Comparison of ENCODE assay signal across 22 mouse cellular contexts in the genomic region with DNA sequence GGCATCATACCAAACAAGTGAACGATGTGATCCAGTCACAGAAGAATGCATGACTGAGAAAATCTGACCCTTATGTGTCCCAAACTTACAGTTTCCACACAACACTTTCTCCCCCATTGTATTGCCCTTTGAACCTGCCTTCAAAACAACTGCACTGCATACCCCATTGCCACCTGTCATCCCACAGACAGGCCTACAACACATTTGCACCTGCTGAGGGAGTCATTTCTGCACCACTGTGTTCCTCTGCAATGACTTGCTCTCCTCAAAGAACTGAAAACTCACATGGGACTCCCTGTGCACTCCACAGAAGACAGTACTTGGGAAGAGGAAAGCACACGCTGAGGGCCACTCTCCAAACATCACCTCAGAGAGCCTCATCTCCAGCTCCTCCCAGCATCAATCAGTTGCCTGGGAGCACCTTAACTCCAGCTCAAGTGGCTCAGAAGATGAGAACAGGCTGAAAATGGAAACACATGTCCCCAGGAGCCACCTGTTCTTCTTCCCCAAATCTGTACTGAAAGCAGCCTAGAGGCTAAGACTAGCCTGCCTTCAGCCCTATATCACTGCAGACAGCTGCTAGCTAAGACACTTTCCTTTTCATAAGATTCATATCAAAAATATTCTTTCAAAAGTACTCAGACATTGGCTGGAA. TPM values are rescaled to one million over a fixed set of nuclear protein-coding genes. Genes with fewer than 3 reads are reported as not detected.
DNase-seq lines count a peak whose midpoint lies in the region; ATAC-seq and TF ChIP-seq lines count a peak whose summit lies in the region.
"Had no signal": no experiment of that assay in that cellular context is flagged by ENCODE, and none has a peak within 500 bp of the region (broad histone marks: within the 10 kb centered on the region; RNA-seq: fewer than 3 reads in every experiment).

No protein-coding gene starts in this region.

- peaks cover 78% of the 10 kb centered on the region for H3K79me2 ChIP-seq in myocyte (ENCODE audit: control insufficient read depth, insufficient read depth)

- no peak overlapping the region for H3K27ac ChIP-seq in kidney, adult 2 months (ENCODE audit: insufficient read depth, low read depth, low read length)
- no peak overlapping the region for H3K27ac ChIP-seq in kidney, embryonic 15.5 days
- H3K27ac ChIP-seq: embryonic facial prominence, embryonic 12.5 days; heart, embryonic 10.5 days; hindbrain, embryonic 15.5 days; limb, embryonic 13.5 days; liver, embryonic 14.5 days; macrophage; midbrain, embryonic 15.5 days; stomach, embryonic 15.5 days had no signal

- H3K9me3 ChIP-seq in kidney, embryonic 15.5 days (replicated peaks) = no peaks in the 10 kb centered on the region
- H3K9me3 ChIP-seq: embryonic facial prominence, embryonic 12.5 days; heart, embryonic 10.5 days; hindbrain, embryonic 15.5 days; limb, embryonic 13.5 days; midbrain, embryonic 15.5 days; stomach, embryonic 15.5 days had no signal

- no peak for ATAC-seq in kidney, embryonic 15.5 days (replicated peaks; ENCODE audit: low FRiP score)
- ATAC-seq: midbrain, embryonic 15.5 days had no signal

- TF ChIP-seq POLR2A in kidney, adult 2 months (IDR thresholded peaks at IDR 0.05; ENCODE audit: low read depth, low read length) = no peak
- TF ChIP-seq POLR2A in myocyte (IDR thresholded peaks at IDR 0.05; ENCODE audit: insufficient read length, low read depth) = no peak
- no peak for TF ChIP-seq POLR2A in lung, adult 2 months (IDR thresholded peaks at IDR 0.05; ENCODE audit: borderline replicate concordance, extremely low read depth, low read depth, low read length)

- peaks cover 19% of the 10 kb centered on the region for H3K4me1 ChIP-seq in kidney, adult 2 months (ENCODE audit: control insufficient read depth, insufficient read depth, low read length)
- peaks cover 28% of the 10 kb centered on the region for H3K4me1 ChIP-seq in kidney, embryonic 15.5 days
- peaks cover 18% of the 10 kb centered on the region for H3K4me1 ChIP-seq in lung, adult 2 months (ENCODE audit: control insufficient read depth, insufficient read depth, low read length)

- WGBS in kidney, adult 2 months = 35% methylated on average over 2 of the region's 2 CpGs
- WGBS in kidney, embryonic 15.5 days = 81% methylated on average over 2 of the region's 2 CpGs
- WGBS in lung, adult 2 months = 42% methylated on average over 2 of the region's 2 CpGs

- peak; percentile 16 for DNase-seq in kidney, adult 2 months
- DNase-seq in Muller cell, postnatal 12 days (ENCODE audit: inconsistent ontology term) = peak; percentile 17
- DNase-seq in thymus, postnatal 25 days = peak; percentile 61
- DNase-seq in lung, adult 2 months = no peak
- DNase-seq in embryo, embryonic 9.5 days (ENCODE audit: extremely low spot score) = no peak
- DNase-seq: adrenal gland, postnatal 36 days; cerebellum, adult 11 months; cerebellum, postnatal 14 days; kidney, adult 8-10 months; kidney, postnatal 14 days; right cerebral cortex, adult 18-20 months; right cerebral cortex, postnatal 4 days had no signal

- no peak overlapping the region for H3ac ChIP-seq in myocyte (ENCODE audit: control insufficient read depth, insufficient read length)

- H3K27me3 ChIP-seq in kidney, adult 2 months (replicated peaks; ENCODE audit: control insufficient read depth, insufficient read depth, low read length) = no peaks in the 10 kb centered on the region
- H3K27me3 ChIP-seq in kidney, embryonic 15.5 days = no peaks in the 10 kb centered on the region
- H3K27me3 ChIP-seq in myocyte (ENCODE audit: control insufficient read depth, insufficient read depth, insufficient read length) = no peaks in the 10 kb centered on the region
- H3K27me3 ChIP-seq: embryonic facial prominence, embryonic 12.5 days; hindbrain, embryonic 15.5 days; limb, embryonic 13.5 days; midbrain, embryonic 15.5 days; stomach, embryonic 15.5 days had no signal

- no peak overlapping the region for H3K4me2 ChIP-seq in kidney, embryonic 15.5 days
- peak overlapping the region; percentile 27 for H3K4me2 ChIP-seq in myocyte (ENCODE audit: low read depth)
- H3K4me2 ChIP-seq: embryonic facial prominence, embryonic 12.5 days; hindbrain, embryonic 15.5 days; limb, embryonic 13.5 days; midbrain, embryonic 15.5 days; stomach, embryonic 15.5 days had no signal

- H3K36me3 ChIP-seq in kidney, adult 2 months (ENCODE audit: control insufficient read depth, insufficient read depth, low read length) = no peaks in the 10 kb centered on the region
- H3K36me3 ChIP-seq in kidney, embryonic 15.5 days = no peaks in the 10 kb centered on the region
- H3K36me3 ChIP-seq in myocyte (ENCODE audit: control insufficient read depth, insufficient read depth) = no peaks in the 10 kb centered on the region
- H3K36me3 ChIP-seq: embryonic facial prominence, embryonic 12.5 days; heart, embryonic 10.5 days; hindbrain, embryonic 15.5 days; midbrain, embryonic 15.5 days; stomach, embryonic 15.5 days had no signal

- no peak for TF ChIP-seq CTCF in kidney, adult 2 months (conservative IDR thresholded peaks at IDR 0.05; ENCODE audit: insufficient read depth, insufficient read length, low read depth, low read length)
- TF ChIP-seq CTCF in lung, adult 2 months (IDR thresholded peaks at IDR 0.05; ENCODE audit: insufficient read depth, low read length) = no peak

- no peak overlapping the region for H3K9ac ChIP-seq in kidney, embryonic 15.5 days
- H3K9ac ChIP-seq: embryonic facial prominence, embryonic 12.5 days; hindbrain, embryonic 15.5 days; limb, embryonic 13.5 days; liver, embryonic 14.5 days; midbrain, embryonic 15.5 days; stomach, embryonic 15.5 days had no signal

- H3K4me3 ChIP-seq in kidney, adult 2 months (ENCODE audit: insufficient read depth, low read depth, low read length) = no peak overlapping the region
- no peak overlapping the region for H3K4me3 ChIP-seq in kidney, embryonic 15.5 days (replicated peaks)
- H3K4me3 ChIP-seq in myocyte = no peak overlapping the region
- H3K4me3 ChIP-seq in lung, adult 2 months (replicated peaks; ENCODE audit: extremely low read depth, low read depth, low read length) = no peak overlapping the region
- H3K4me3 ChIP-seq: embryonic facial prominence, embryonic 12.5 days; heart, embryonic 10.5 days; hindbrain, embryonic 15.5 days; limb, embryonic 13.5 days; midbrain, embryonic 15.5 days; stomach, embryonic 15.5 days had no signal

TF ChIP-seq in myocyte, 11 proteins besides CTCF, POLR2A, EP300 and RAD21:
- TF ChIP-seq REST (IDR thresholded peaks at IDR 0.05; ENCODE audit: insufficient read depth, insufficient read length) (no peak), E2F4 (IDR thresholded peaks at IDR 0.05; ENCODE audit: insufficient read depth) (no peak), USF1 (IDR thresholded peaks at IDR 0.05; ENCODE audit: low read depth) (no peak), SRF (IDR thresholded peaks at IDR 0.05; ENCODE audit: control insufficient read depth, insufficient read length, low read depth) (no peak), TCF3 (IDR thresholded peaks at IDR 0.05; ENCODE audit: insufficient read length, low read depth) (peak; percentile 43), MAX (IDR thresholded peaks at IDR 0.05; ENCODE audit: low read depth) (no peak), MYOG (IDR thresholded peaks at IDR 0.05; ENCODE audit: control insufficient read depth in 1 of 3, insufficient read depth in 1 of 3, insufficient read length in 2 of 3, low read depth in 2 of 3) (peak in 2 of 3 experiments; percentile 45 to 81), POLR2AphosphoS2 (IDR thresholded peaks at IDR 0.05; ENCODE audit: insufficient read length, low read depth) (no peak), TCF12 (IDR thresholded peaks at IDR 0.05; ENCODE audit: insufficient read depth, poor library complexity, severe bottlenecking) (peak; percentile 50), MYOD1 (IDR thresholded peaks at IDR 0.05; ENCODE audit: control insufficient read depth in 1 of 3, insufficient read length in 2 of 3, low read depth in 2 of 3) (peak in 2 of 3 experiments; percentile 83), CEBPB (IDR thresholded peaks at IDR 0.05; ENCODE audit: insufficient read depth, poor library complexity, severe bottlenecking) (no peak)

RNA-seq across cellular contexts. Expression of gene Pdpk1, which starts 13.4 kb away (rescaled TPM):
- 17.1 and 19.4 TPM in 2 replicates for polyA plus RNA-seq in kidney, adult 2 months (2012; rRNA removed)
- polyA plus RNA-seq in kidney, embryonic 15.5 days (2015; fragmentation: Nextera tagmentation; extraction: Ambion mirVana) = 35.0 and 36.4 TPM in 2 replicates
- polyA plus RNA-seq in myocyte (2012; fragmentation: generic; extraction: Trizol) = 10.1 TPM
- polyA plus RNA-seq in lung, adult 2 months (2012; rRNA removed) = 16.4 and 19.8 TPM in 2 replicates

RNA-seq across cellular contexts. Expression of gene Amdhd2, which starts 26.2 kb away (rescaled TPM):
- 124 and 136 TPM in 2 replicates for polyA plus RNA-seq in kidney, adult 2 months (2012; rRNA removed)
- 36.7 and 40.9 TPM in 2 replicates for polyA plus RNA-seq in kidney, embryonic 15.5 days (2015; fragmentation: Nextera tagmentation; extraction: Ambion mirVana)
- 29.8 TPM for polyA plus RNA-seq in myocyte (2012; fragmentation: generic; extraction: Trizol)
- polyA plus RNA-seq in lung, adult 2 months (2012; rRNA removed) = 58.3 and 58.8 TPM in 2 replicates

RNA-seq across cellular contexts. Expression of gene Atp6v0c, which starts 32.1 kb away (rescaled TPM):
- polyA plus RNA-seq in kidney, adult 2 months (2012; rRNA removed) = 2,489 and 2,561 TPM in 2 replicates
- 546 and 562 TPM in 2 replicates for polyA plus RNA-seq in kidney, embryonic 15.5 days (2015; fragmentation: Nextera tagmentation; extraction: Ambion mirVana)
- polyA plus RNA-seq in myocyte (2012; fragmentation: generic; extraction: Trizol) = 432 TPM
- polyA plus RNA-seq in lung, adult 2 months (2012; rRNA removed) = 880 and 1,077 TPM in 2 replicates

Comparison
In these comparisons a context has a peak if more than half of its experiments do, and no peak if none do; other contexts are left out.
1. DNase-seq: peak in kidney, adult 2 months (single experiment), Muller cell, postnatal 12 days (single experiment) and thymus, postnatal 25 days (single experiment); none in lung, adult 2 months (single experiment) and embryo, embryonic 9.5 days (single experiment).